Mouse (Mus musculus) stomach, postnatal 0 days (tissue): ENCODE data around the gene Aldh16a1.

Experiments used
- CTCF ChIP-seq: IDR thresholded peaks from 2 replicates; pipeline ENCODE4 v1.5.1; 2016; ENCODE audit warnings: antibody characterized with exemption, low read depth, mild to moderate bottlenecking, moderate library complexity
- EP300 ChIP-seq: optimal IDR thresholded peaks from 2 replicates; pipeline ENCODE3; 2016; ENCODE audit warnings: antibody characterized with exemption

DNA sequence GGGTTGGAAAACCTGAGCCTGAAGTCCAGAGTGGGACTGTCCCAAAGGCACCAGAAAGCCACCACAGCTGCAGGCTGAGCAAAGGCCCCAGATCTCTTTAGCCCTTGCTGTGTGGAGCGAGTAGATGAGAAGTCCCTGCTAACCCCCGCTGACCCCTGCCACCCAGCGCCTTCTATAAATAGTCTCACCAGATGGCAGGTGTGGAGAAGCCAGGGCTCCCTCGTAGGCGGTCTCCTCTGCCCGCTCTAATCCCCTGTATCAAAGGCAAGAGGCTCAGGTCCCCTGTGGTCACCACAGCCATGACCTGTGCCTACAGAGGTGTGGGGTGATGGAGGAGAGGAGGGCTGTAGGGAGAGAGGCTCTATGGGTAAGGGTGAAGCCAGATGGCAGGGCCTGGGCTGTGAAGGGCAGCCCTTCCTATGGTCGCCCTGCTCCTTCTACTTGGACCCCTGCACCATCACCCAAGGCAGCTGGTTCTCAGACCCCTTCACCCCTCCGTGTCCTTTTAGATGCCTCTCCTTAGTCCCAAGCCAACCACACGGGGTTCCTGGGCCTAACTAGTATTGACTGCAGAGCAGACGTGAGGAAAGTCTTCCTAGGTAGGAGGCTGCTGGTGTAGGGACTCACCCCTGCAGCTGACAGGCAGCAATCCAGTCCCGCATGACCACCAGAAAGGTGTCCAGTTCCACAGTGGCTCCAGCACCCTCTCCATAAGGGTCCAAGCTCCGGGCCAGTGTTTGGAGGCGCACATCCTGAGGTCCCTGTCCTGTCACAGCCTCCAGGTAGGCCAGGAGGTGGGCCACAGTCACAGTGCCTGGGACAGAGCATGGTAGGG, 41.2 kb upstream of the Aldh16a1 start:
- no peak for TF ChIP-seq EP300
- TF ChIP-seq CTCF: no peak
